Mouse (Mus musculus) adrenal gland (tissue): ENCODE measurements at regions not wholly inside any gene's neighbourhood (a gene's known extent, or its start where the extent isn't known, plus 50 kb on each side); places are given as distances from the start of the nearest gene placed in this dataset.

Experiments
- intact Hi-C: fragments of 180-260 bp; cut with DNase I; formaldehyde crosslinking; loops from one replicate; pipeline ENCODE4 v1.15.1; 2025

- intact Hi-C loops = no loop called here
These were observed 207.5 kb upstream of the Ppp2r3a start for GRCm38 (mm10) chr9:101458947-101459627.

- intact Hi-C loops = no loop called here
These were observed 206.8 kb upstream of the Ppp2r3a start for GRCm38 (mm10) chr9:101458306-101458946.

GRCm38 (mm10) chr9:101446316-101446715 is 194.7 kb upstream of the Ppp2r3a start:
- intact Hi-C loops = no loop called here

- intact Hi-C loops = no loop called here
These were observed 194.2 kb upstream of the Ppp2r3a start for GRCm38 (mm10) chr9:101445764-101446163.

DNA sequence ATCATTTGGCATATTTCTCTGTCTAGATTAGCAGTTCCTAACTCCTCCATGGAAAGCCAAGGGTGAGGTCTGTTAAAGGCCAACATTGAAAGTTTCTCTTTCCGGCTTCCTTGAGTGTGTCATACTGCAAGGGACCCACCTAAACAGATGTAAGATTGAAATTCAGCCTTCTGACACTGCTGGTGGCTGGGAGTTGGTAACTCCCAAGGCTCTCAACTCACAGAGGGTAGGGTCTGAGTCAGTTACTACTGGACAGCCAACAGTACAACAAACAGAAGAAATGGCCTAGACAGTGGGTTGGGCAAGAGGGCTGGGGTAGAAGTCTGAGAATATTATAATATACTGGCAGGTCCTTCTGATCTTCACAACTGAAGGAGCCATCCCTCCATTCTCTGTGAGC is 193.7 kb upstream of the Ppp2r3a start:
- intact Hi-C loops = no loop called here

DNA sequence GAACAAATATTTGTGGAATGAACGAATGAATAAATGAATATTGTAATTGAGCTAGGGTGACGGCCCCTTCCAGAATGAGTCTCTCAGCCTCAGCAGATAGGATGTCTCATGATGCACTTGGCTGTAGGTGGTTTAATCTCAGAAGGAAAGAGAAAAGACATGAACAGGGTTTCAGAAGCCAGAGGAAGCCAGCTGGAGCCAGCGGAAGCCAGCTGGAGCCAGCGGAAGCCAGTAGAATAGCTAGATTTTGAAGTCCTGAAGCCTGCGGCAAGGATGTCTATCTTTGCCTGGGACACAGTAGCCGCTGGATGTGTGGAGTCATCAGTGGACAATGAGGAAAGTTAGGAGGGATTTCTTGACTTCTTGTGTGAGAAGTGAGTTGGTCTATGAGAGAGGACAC is 188.3 kb upstream of the Ppp2r3a start:
- intact Hi-C loops = no loop called here

- intact Hi-C loops = no loop called here
These were observed 187.1 kb upstream of the Ppp2r3a start for GRCm38 (mm10) chr9:101438564-101439180.

DNA sequence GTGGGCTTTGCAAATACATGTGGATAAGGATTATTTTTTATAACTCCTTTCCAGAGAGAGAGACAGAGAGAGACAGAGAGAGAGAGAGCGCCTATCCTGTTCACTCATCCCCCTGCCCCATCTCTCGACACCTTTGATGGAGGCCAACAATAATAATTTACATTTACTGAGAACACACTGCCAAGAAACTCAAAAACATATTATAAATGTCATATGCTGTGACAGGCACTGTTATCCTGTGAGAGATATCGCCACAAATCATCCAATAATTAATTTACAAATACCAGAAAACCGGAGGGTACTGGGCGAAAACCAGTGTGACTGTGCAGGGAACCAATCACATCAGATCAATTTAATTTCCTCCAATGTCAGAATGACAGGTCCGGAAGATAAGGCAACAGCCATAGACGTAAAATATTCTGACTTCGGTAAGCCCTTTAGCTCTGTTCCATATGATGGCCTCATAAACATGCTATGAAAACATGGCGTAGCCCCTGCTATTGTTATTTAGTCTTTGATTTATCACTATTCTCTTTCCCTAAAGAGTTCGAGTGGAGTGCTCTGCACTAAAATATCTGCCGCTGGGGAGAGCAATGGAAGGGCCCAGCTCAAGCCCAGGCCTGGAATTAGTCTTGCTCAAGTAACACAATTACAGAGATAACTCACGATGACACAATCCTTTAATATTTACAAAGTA is 173.5 kb upstream of the Ppp2r3a start:
- intact Hi-C loops = no loop called here

GRCm38 (mm10) chr9:101423041-101423440 is 171.4 kb upstream of the Ppp2r3a start:
- intact Hi-C loops = no loop called here

- intact Hi-C loops = no loop called here
These were observed 170.4 kb upstream of the Ppp2r3a start for GRCm38 (mm10) chr9:101422006-101422405.

- intact Hi-C loops = no loop called here
These were observed 169.5 kb upstream of the Ppp2r3a start for GRCm38 (mm10) chr9:101421136-101421535.

- intact Hi-C loops = no loop called here
These were observed 168.6 kb upstream of the Ppp2r3a start for GRCm38 (mm10) chr9:101420181-101420580.

DNA sequence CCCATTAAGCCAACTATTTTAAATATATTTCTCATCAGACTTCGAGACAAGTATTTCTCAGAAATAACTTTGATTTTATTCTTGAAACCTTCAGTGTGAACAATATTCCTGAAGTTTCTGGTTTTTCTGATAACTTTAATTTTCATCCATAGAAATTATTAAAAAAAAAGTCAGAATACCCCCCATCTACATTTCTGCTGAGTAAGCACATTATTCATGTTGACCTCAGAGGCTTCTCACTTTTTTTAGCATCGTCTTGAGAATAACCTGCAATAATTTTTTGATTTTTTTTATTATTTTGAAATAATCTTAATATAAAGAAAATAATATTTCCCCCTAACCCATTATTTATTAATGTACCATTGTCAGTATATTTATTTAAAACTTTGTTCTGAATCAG is 166.1 kb upstream of the Ppp2r3a start:
- intact Hi-C loops = no loop called here

DNA sequence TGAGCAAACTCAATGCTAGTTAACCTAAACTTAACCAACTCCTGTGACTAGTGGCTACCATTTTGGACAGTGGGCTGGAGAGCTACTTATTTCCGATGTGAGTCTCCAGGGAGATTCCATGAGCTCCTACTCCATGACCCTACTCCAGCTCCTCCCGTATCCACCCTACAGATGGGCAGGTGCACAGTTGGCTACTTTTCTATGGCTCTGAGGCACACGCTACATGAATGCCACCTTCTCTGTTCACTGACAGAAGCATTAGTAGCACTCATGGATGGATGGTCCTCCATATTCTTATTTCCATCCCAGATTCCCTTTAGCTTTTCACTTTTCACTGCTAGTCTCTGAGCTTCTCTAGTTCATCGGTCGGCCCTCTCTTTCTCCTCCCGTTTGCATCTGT is 164.7 kb upstream of the Ppp2r3a start:
- intact Hi-C loops = no loop called here

DNA sequence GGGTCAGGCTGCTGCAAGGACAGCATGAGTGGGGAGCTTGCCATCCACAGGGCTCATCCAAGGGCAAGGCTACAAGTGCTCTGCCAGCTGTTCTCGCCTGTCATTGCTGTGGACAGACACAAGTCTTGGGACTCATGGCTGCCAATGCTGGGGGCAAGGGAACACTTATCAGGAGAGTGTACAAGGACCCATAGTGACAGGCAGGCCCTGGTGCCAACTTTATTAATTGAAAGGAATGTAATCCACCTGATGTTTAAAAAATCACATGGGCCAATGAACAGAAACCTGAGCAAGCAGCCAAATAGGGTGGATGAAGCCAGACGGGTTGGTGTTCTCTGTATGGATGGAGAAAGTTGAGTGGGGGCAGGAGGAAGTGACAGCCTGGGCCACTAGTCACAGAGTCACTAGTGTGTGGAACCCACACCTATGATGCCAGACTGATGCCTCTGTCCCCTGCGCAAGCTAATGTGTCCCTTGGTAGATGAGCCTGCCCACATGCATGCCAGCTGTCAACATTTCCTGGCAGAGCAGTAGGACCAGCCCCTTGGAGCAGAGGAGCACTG is 161.6 kb upstream of the Ppp2r3a start:
- intact Hi-C loops = no loop called here

DNA sequence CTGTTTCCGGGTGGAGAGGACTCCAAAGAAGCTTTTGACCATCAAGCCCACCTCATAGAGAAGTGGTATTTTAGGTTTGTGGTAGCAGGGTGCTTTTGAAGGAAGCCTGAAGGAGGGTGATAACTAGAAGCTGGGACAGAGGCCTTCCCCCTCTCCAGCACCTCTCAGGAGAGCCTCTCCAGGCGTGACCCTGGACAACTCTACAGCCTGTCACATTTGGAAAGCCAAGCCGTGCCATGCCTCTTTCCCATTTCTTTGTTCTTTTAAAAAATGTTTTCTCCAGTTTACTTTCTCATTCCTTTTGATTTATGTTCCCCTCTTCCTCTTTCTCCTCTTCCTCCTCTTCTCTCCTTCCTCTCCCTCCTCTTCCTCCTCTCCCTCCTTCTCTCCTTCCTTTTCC is 160.4 kb upstream of the Ppp2r3a start:
- intact Hi-C loops = no loop called here

- intact Hi-C loops = no loop called here
These were observed 159.9 kb upstream of the Ppp2r3a start for GRCm38 (mm10) chr9:101411532-101411880.

GRCm38 (mm10) chr9:101410783-101411531 is 159.4 kb upstream of the Ppp2r3a start:
- intact Hi-C loops = no loop called here

DNA sequence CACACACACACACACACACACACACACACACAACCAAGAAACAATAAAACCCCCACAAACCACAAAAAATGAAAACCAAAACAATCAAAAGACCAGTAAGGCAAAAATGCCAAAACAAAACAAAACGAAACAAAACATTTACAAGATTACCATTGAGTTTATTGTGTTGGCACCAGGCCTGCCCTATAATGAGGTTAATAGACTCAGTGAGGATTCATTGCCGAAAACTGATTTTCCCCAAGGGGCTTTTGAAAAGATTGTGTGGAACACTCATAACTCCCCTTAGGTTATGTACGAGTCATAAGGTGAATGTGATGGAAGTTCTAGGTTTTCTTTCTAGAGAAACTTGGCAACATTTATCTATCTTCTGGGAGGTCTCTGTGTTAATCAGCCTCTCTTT is 158.8 kb upstream of the Ppp2r3a start:
- intact Hi-C loops = no loop called here

GRCm38 (mm10) chr9:101408116-101408515 is 156.5 kb upstream of the Ppp2r3a start:
- intact Hi-C loops = loop anchor here (10.0 kb wide), 1 partner anchor 223 kb away; no protein-coding TSS in a partner anchor

DNA sequence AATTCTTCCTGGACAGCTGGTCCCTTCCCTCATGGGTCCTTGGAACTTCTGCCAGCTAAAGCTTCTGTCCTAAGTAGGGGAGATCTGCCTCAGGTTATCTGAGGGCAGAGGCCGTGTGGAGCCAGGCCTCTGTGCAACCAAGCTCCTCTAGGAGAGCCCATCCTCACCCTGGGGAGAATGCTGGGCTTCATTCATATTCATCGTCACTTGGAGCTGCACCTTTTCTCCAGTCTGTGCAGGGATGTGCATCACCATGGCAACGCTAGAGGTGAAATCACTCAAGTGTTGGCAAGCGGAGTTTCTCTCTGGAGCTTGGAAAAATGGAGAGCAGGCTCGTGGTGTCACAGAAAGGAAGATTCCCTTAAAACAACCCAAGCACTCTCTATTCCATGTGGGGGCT is 155.5 kb upstream of the Ppp2r3a start:
- intact Hi-C loops = loop anchor here (10.0 kb wide), 1 partner anchor 222 kb away; no protein-coding TSS in a partner anchor
